Comparison of ENCODE assay signal across 8 mouse cellular contexts in genomic region chr8:71272286-71273150, GRCm38 (mm10). TPM values are rescaled to one million over a fixed set of nuclear protein-coding genes. Genes with fewer than 3 reads are reported as not detected.
DNase-seq lines count a peak whose midpoint lies in the region; ATAC-seq and TF ChIP-seq lines count a peak whose summit lies in the region.

Myo9b (plus strand) TSS chr8:71272714.
Haus8 (minus strand) TSS chr8:71272934.

- peak within 1 kb of the TSS; percentile 87 for H3K27ac ChIP-seq in embryonic facial prominence, embryonic 14.5 days (replicated peaks; ENCODE audit: low read depth, low read length)
- H3K27ac ChIP-seq in heart, adult 2 months = peak within 1 kb of the TSS; percentile 88
- peak within 1 kb of the TSS; percentile 83 for H3K27ac ChIP-seq in limb, embryonic 13.5 days
- H3K27ac ChIP-seq in midbrain, embryonic 16.5 days (ENCODE audit: low read length) = peak within 1 kb of the TSS; percentile 83

- ATAC-seq in embryonic facial prominence, embryonic 14.5 days (ENCODE audit: low read depth) = peak; percentile 97
- peak; percentile 99 for ATAC-seq in limb, embryonic 13.5 days (ENCODE audit: low FRiP score, low read depth)
- ATAC-seq in midbrain, embryonic 16.5 days = peak; percentile 98

- TF ChIP-seq CTCF in heart, adult 2 months (IDR thresholded peaks at IDR 0.05) = peak; percentile 82

- H3K36me3 ChIP-seq in embryonic facial prominence, embryonic 14.5 days (ENCODE audit: control insufficient read depth, insufficient read depth, low read length) = no peaks in the 10 kb centered on the region
- H3K36me3 ChIP-seq in heart, adult 2 months (ENCODE audit: control insufficient read depth, insufficient read depth, low read length) = peaks cover 8% of the 10 kb centered on the region
- peaks cover 17% of the 10 kb centered on the region for H3K36me3 ChIP-seq in limb, embryonic 13.5 days
- H3K36me3 ChIP-seq in midbrain, embryonic 16.5 days (ENCODE audit: control insufficient read depth, insufficient read depth, low read length) = peaks cover 2% of the 10 kb centered on the region; the same call in 1 of the 2 replicates

- under 1% methylated on average over 38 of the region's 84 CpGs for WGBS in embryonic facial prominence, embryonic 14.5 days
- under 1% methylated on average over 84 of the region's 84 CpGs for WGBS in heart, adult 2 months
- under 1% methylated on average over 81 of the region's 84 CpGs for WGBS in limb, embryonic 13.5 days
- WGBS in midbrain, embryonic 16.5 days = under 1% methylated on average over 82 of the region's 84 CpGs

- peak within 1 kb of the TSS; percentile 83 for H3K9ac ChIP-seq in embryonic facial prominence, embryonic 14.5 days (ENCODE audit: low read depth, low read length)
- H3K9ac ChIP-seq in heart, adult 2 months (ENCODE audit: low read depth, low read length) = peak within 1 kb of the TSS; percentile 82
- peak within 1 kb of the TSS; percentile 80 for H3K9ac ChIP-seq in limb, embryonic 13.5 days
- H3K9ac ChIP-seq in midbrain, embryonic 16.5 days (ENCODE audit: low read depth, low read length) = peak within 1 kb of the TSS; percentile 84

- no peaks in the 10 kb centered on the region for H3K9me3 ChIP-seq in embryonic facial prominence, embryonic 14.5 days (ENCODE audit: control insufficient read depth, low read length)
- no peaks in the 10 kb centered on the region for H3K9me3 ChIP-seq in limb, embryonic 13.5 days
- H3K9me3 ChIP-seq in midbrain, embryonic 16.5 days (replicated peaks; ENCODE audit: control insufficient read depth, low read length, poor library complexity, severe bottlenecking) = no peaks in the 10 kb centered on the region

- peak; percentile 100 for DNase-seq in 3T3-L1 (ENCODE audit: low read depth, low spot score)
- DNase-seq in adrenal gland, postnatal 4 days (ENCODE audit: low spot score in 2 of 2) = peak; percentile 85 to 93
- DNase-seq in embryonic facial prominence, embryonic 14.5 days (ENCODE audit: low spot score) = peak; percentile 100
- peak; percentile 98 to 99 for DNase-seq in heart, adult 2 months
- DNase-seq in kidney, adult 8-10 months = peak; percentile 99
- peak; percentile 98 for DNase-seq in spleen, postnatal 10 days (ENCODE audit: low spot score in 2 of 2)

- peak; percentile 78 for TF ChIP-seq POLR2A in heart, adult 2 months (IDR thresholded peaks at IDR 0.05; ENCODE audit: insufficient read depth, low read depth, low read length)

- intact Hi-C loops in heart, adult 2 months (cut with DNase I) = loop anchor here (2.0 to 5.0 kb wide), 4 partner anchors 44 to 375 kb away; partner anchors contain the start of genes Rpl18a and Use1

- H3K79me2 ChIP-seq in heart, adult 2 months (replicated peaks; ENCODE audit: control insufficient read depth, insufficient read depth, low read length) = peaks cover 11% of the 10 kb centered on the region

- H3K4me1 ChIP-seq in embryonic facial prominence, embryonic 14.5 days (ENCODE audit: control insufficient read depth, insufficient read depth, low read length) = peaks cover 17% of the 10 kb centered on the region
- H3K4me1 ChIP-seq in heart, adult 2 months (ENCODE audit: control insufficient read depth, insufficient read depth, low read length) = peaks cover 10% of the 10 kb centered on the region
- H3K4me1 ChIP-seq in limb, embryonic 13.5 days = peaks cover 32% of the 10 kb centered on the region
- peaks cover 18% of the 10 kb centered on the region for H3K4me1 ChIP-seq in midbrain, embryonic 16.5 days (ENCODE audit: control insufficient read depth, insufficient read depth, low read length)

- peak within 1 kb of the TSS; percentile 82 for H3K4me2 ChIP-seq in embryonic facial prominence, embryonic 14.5 days (ENCODE audit: low read depth, low read length)
- peak within 1 kb of the TSS; percentile 86 for H3K4me2 ChIP-seq in limb, embryonic 13.5 days (replicated peaks)
- peak within 1 kb of the TSS; percentile 91 for H3K4me2 ChIP-seq in midbrain, embryonic 16.5 days (ENCODE audit: low read length)

- peak within 1 kb of the TSS; percentile 82 for H3K4me3 ChIP-seq in embryonic facial prominence, embryonic 14.5 days (ENCODE audit: low read depth, low read length)
- H3K4me3 ChIP-seq in heart, adult 2 months = peak within 1 kb of the TSS; percentile 70
- peak within 1 kb of the TSS; percentile 85 for H3K4me3 ChIP-seq in limb, embryonic 13.5 days
- peak within 1 kb of the TSS; percentile 88 for H3K4me3 ChIP-seq in midbrain, embryonic 16.5 days (ENCODE audit: low read depth, low read length)

- no peaks in the 10 kb centered on the region for H3K27me3 ChIP-seq in embryonic facial prominence, embryonic 14.5 days (replicated peaks; ENCODE audit: control insufficient read depth, insufficient read depth, low read length)
- H3K27me3 ChIP-seq in heart, adult 2 months (ENCODE audit: control insufficient read depth, insufficient read depth, low read length) = no peaks in the 10 kb centered on the region
- H3K27me3 ChIP-seq in limb, embryonic 13.5 days = no peaks in the 10 kb centered on the region
- no peaks in the 10 kb centered on the region for H3K27me3 ChIP-seq in midbrain, embryonic 16.5 days (ENCODE audit: control insufficient read depth, insufficient read depth, low read depth, low read length)

- peak; percentile 46 for TF ChIP-seq EP300 in heart, adult 2 months (IDR thresholded peaks at IDR 0.05; ENCODE audit: insufficient read depth, low read depth, low read length)

RNA-seq across cellular contexts. Expression of gene Myo9b, which starts in this region (rescaled TPM):
- total RNA-seq in adrenal gland, postnatal 4 days (2021) = 10 to 100 TPM; 43.8 to 47.6 TPM
- 24.1 and 26.0 TPM in 2 replicates for polyA plus RNA-seq in embryonic facial prominence, embryonic 14.5 days (2014; fragmentation: Nextera tagmentation; extraction: Ambion mirVana)
- 10 to 100 TPM; 20.1 to 22.8 TPM for total RNA-seq in heart, adult 2 months (2021)
- polyA plus RNA-seq in heart, adult 2 months (2012; rRNA removed) = 15.0 and 15.9 TPM in 2 replicates
- polyA plus RNA-seq in limb, embryonic 13.5 days (2015; fragmentation: Nextera tagmentation; extraction: Ambion mirVana) = 24.9 and 27.2 TPM in 2 replicates
- polyA plus RNA-seq in midbrain, embryonic 16.5 days (2015; fragmentation: Nextera tagmentation; extraction: Ambion mirVana) = 15.5 and 17.2 TPM in 2 replicates

RNA-seq across cellular contexts. Expression of gene Haus8, which starts in this region (rescaled TPM):
- total RNA-seq in adrenal gland, postnatal 4 days (2021) = 10 to 100 TPM; 22.2 to 26.2 TPM
- 46.2 and 48.7 TPM in 2 replicates for polyA plus RNA-seq in embryonic facial prominence, embryonic 14.5 days (2014; fragmentation: Nextera tagmentation; extraction: Ambion mirVana)
- 10 to 100 TPM; 24.2 to 29.0 TPM for total RNA-seq in heart, adult 2 months (2021)
- 11.9 and 12.1 TPM in 2 replicates for polyA plus RNA-seq in heart, adult 2 months (2012; rRNA removed)
- polyA plus RNA-seq in limb, embryonic 13.5 days (2015; fragmentation: Nextera tagmentation; extraction: Ambion mirVana) = 58.2 and 58.3 TPM in 2 replicates
- 65.7 and 67.9 TPM in 2 replicates for polyA plus RNA-seq in midbrain, embryonic 16.5 days (2015; fragmentation: Nextera tagmentation; extraction: Ambion mirVana)

Comparison
In these comparisons a context has a peak if more than half of its experiments do, and no peak if none do; other contexts are left out.
1. Peak in every context shown above with its lines: DNase-seq, ATAC-seq, H3K4me3 ChIP-seq and H3K27ac ChIP-seq.